Mouse (Mus musculus) neural tube, embryonic 13.5 days (tissue): ENCODE results near the gene Cxcr6. TPM values are rescaled to one million over a fixed set of nuclear protein-coding genes. Genes with fewer than 3 reads are reported as not detected.

Source experiments
- ATAC-seq: fragments of 200-750 bp; cut with Nextera tagmentation; 2 replicates; pipeline ENCODE4 v1.8.0; 2017; ENCODE audit warnings: low read depth, mild to moderate bottlenecking, moderate TSS enrichment, moderate library complexity
- H3K27ac ChIP-seq: fragments of 300-500 bp; sonication (generic); replicated peaks from 2 replicates; pipeline ENCODE4 v1.5.1; 2015; ENCODE audit warnings: moderate library complexity, mild to moderate bottlenecking, inconsistent platforms
- H3K27me3 ChIP-seq: fragments of 300-500 bp; sonication (generic); 2 replicates; pipeline ENCODE4 v1.6.1; 2015; ENCODE audit warnings: mild to moderate bottlenecking, inconsistent platforms
- H3K36me3 ChIP-seq: fragments of 300-500 bp; sonication (generic); 2 replicates; pipeline ENCODE4 v1.6.1; 2015; ENCODE audit warnings: mild to moderate bottlenecking, inconsistent platforms
- H3K4me1 ChIP-seq: fragments of 300-500 bp; sonication (generic); replicated peaks from 2 replicates; pipeline ENCODE4 v1.6.1; 2015; ENCODE audit warnings: inconsistent platforms
- H3K4me2 ChIP-seq: fragments of 300-500 bp; sonication (generic); 2 replicates; pipeline ENCODE4 v1.6.1; 2015; ENCODE audit warnings: inconsistent platforms, mild to moderate bottlenecking, moderate library complexity
- H3K4me3 ChIP-seq: fragments of 300-500 bp; sonication (generic); 2 replicates; pipeline ENCODE4 v1.5.1; 2015; ENCODE audit warnings: mild to moderate bottlenecking, inconsistent platforms
- H3K9ac ChIP-seq: fragments of 300-500 bp; sonication (generic); 2 replicates; pipeline ENCODE4 v1.6.1; 2015; ENCODE audit warnings: moderate library complexity, mild to moderate bottlenecking, inconsistent platforms
- H3K9me3 ChIP-seq: fragments of 300-500 bp; sonication (generic); 2 replicates; pipeline ENCODE4 v1.6.1; 2016; ENCODE audit warnings: inconsistent platforms
- WGBS: fragments of 180-500 bp; shearing (Covaris S2); methylation state at CpG from one replicate; pipeline ENCODE4 v1.1.7; 2015; 5-methylcytosine and 5-hydroxymethylcytosine counted together
- polyA plus RNA-seq: library from polyadenylated mRNA; unstranded; fragments of >200 nt; fragmentation: Nextera tagmentation; extraction: Ambion mirVana; gene quantifications from 2 replicates; pipeline ENCODE4 v1.2.1, GENCODE M21; 2015

The Cxcr6 gene
- polyA plus RNA-seq, 1 experiment from 2014 or later, result 0.20 TPM

- ATAC-seq, result no peak
- no peak overlapping the region for H3K4me3 ChIP-seq
- no peak overlapping the region for H3K4me2 ChIP-seq
- H3K4me1 ChIP-seq, result no peaks in the 10 kb centered on the region
- H3K9ac ChIP-seq, result no peak overlapping the region
- H3K9me3 ChIP-seq, result no peaks in the 10 kb centered on the region
- H3K36me3 ChIP-seq, result peaks cover 53% of the 10 kb centered on the region
- no peak overlapping the region for H3K27ac ChIP-seq
- no peaks in the 10 kb centered on the region for H3K27me3 ChIP-seq
- WGBS, result 69% methylated on average over 3 of the region's 3 CpGs
Measured at GRCm38 (mm10) chr9:123796174-123796573, 10.1 kb upstream of the Cxcr6 start.

DNA sequence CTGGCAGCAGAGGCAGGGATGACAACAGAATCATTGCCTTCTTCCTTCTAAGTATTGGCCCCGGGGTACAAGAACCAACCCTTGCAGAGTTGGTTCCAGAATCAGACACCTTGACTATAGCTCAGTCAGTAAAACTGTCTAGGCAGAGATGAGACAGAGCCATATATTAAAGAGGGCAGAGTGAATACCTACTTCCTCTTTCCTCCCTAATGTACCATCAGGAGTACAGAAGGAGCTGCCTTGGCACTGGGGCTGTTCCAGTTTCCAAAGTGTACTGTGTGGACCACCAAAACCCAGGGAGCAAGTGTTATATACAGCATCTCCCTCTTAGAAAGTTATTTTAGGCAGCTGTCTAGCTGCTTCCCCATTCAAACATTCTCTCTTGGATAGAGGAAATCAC, 4.7 kb upstream of the Cxcr6 start:
- Histone ChIP-seq H3K27me3 (no peaks in the 10 kb centered on the region), H3K9me3 (no peaks in the 10 kb centered on the region), H3K4me1 (no peaks in the 10 kb centered on the region), H3K27ac (no peak overlapping the region), H3K9ac (no peak overlapping the region), H3K4me3 (no peak overlapping the region), H3K4me2 (no peak overlapping the region), H3K36me3 (peaks cover 30% of the 10 kb centered on the region; the same call in 1 of the 2 replicates)
- WGBS, result 94% methylated on average over 1 of the region's 1 CpGs
- ATAC-seq, result no peak

DNA sequence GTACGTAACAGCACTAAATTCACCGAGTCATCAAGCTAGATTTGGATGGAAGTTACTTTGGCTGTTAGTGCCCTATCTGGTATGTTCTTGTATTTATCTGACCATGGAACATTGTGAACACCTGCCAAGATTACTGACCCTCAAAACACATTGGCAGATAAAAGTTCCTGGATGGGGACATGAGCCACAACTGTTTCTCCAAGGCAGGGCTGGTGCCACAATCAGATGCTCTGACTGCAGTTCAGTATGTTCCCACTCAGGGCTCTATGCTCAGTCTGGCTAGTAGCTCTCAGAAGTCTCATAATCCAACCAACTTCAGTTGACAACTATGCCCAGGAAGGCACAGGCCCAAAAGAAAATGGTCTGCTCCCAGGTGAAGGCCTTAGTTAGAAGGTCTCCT, 3.9 kb upstream of the Cxcr6 start:
- H3K4me1 ChIP-seq, result no peaks in the 10 kb centered on the region
- no peak overlapping the region for H3K9ac ChIP-seq
- no peaks in the 10 kb centered on the region for H3K9me3 ChIP-seq
- H3K4me2 ChIP-seq, result no peak overlapping the region
- no peak overlapping the region for H3K27ac ChIP-seq
- peaks cover 22% of the 10 kb centered on the region; the same call in 1 of the 2 replicates for H3K36me3 ChIP-seq
- H3K4me3 ChIP-seq, result no peak overlapping the region
- no peak for ATAC-seq
- WGBS, result 95% methylated on average over 2 of the region's 2 CpGs
- no peaks in the 10 kb centered on the region for H3K27me3 ChIP-seq

DNA sequence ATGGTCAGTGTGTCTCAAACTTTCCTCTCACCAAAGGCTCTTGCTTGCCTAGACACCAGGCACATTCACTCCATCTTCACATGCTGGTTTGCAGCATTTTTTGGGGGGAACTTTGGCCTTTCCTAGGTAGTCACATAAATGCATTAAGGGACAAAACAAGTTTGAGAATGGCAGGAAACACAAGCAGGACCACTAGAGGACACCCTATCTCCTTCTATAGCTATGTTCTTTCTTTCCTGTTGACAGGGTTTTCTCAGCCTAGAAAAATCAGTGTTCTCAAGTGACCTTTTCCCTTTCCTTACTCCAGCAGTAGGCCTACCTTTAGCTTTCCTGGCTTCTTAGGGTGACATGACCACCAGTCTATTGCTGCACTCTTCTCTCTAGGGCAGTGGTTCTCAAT, 3.4 kb upstream of the Cxcr6 start:
- H3K36me3 ChIP-seq, result peaks cover 18% of the 10 kb centered on the region; the same call in 1 of the 2 replicates
- ATAC-seq, result no peak
- H3K4me3 ChIP-seq, result no peak overlapping the region
- H3K4me1 ChIP-seq, result no peaks in the 10 kb centered on the region
- H3K9ac ChIP-seq, result no peak overlapping the region
- H3K4me2 ChIP-seq, result no peak overlapping the region
- no peaks in the 10 kb centered on the region for H3K27me3 ChIP-seq
- H3K27ac ChIP-seq, result no peak overlapping the region
- H3K9me3 ChIP-seq, result no peaks in the 10 kb centered on the region

- H3K4me1 ChIP-seq, result no peaks in the 10 kb centered on the region
- H3K36me3 ChIP-seq, result peaks cover 15% of the 10 kb centered on the region; the same call in 1 of the 2 replicates
- H3K27me3 ChIP-seq, result no peaks in the 10 kb centered on the region
- 95% methylated on average over 2 of the region's 2 CpGs for WGBS
- no peak overlapping the region for H3K27ac ChIP-seq
- H3K9ac ChIP-seq, result no peak overlapping the region
- ATAC-seq, result no peak
- H3K4me3 ChIP-seq, result no peak overlapping the region
- no peak overlapping the region for H3K4me2 ChIP-seq
- no peaks in the 10 kb centered on the region for H3K9me3 ChIP-seq
Measured at GRCm38 (mm10) chr9:123805241-123805640, 1.0 kb upstream of the Cxcr6 start.

GRCm38 (mm10) chr9:123808583-123808982, 2.3 kb downstream of the Cxcr6 start:
- Histone ChIP-seq H3K4me2 (no peak overlapping the region), H3K4me1 (no peaks in the 10 kb centered on the region), H3K36me3 (peaks cover 14% of the 10 kb centered on the region), H3K27ac (no peak overlapping the region), H3K4me3 (no peak overlapping the region), H3K27me3 (no peaks in the 10 kb centered on the region), H3K9ac (no peak overlapping the region), H3K9me3 (no peaks in the 10 kb centered on the region)
- 77% methylated on average over 7 of the region's 7 CpGs for WGBS
- ATAC-seq, result no peak

DNA sequence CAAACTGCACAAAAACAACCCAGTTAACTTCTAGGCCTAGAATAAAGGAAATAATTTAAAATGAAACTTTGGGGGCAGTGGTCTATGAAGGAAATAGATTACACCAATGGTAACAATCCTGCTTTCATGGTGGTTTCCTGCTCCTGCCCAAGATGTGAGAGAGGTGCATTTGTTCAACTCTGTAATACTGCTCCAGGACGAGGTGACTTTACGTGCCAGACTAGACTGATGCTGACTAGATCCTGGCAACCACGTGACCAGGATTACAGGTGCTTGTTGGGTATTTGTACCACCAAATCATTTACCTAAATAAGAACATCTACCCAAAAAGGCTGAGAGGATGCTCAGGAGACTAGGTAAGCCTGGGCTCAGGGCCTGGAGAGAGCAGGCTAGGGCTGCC, 5.6 kb downstream of the Cxcr6 start:
- Histone ChIP-seq H3K9ac (no peak overlapping the region), H3K4me3 (no peak overlapping the region), H3K27me3 (no peaks in the 10 kb centered on the region), H3K27ac (no peak overlapping the region), H3K4me1 (no peaks in the 10 kb centered on the region), H3K4me2 (no peak overlapping the region), H3K9me3 (no peaks in the 10 kb centered on the region), H3K36me3 (peaks cover 26% of the 10 kb centered on the region)
- no peak for ATAC-seq
- WGBS, result 97% methylated on average over 3 of the region's 3 CpGs

DNA sequence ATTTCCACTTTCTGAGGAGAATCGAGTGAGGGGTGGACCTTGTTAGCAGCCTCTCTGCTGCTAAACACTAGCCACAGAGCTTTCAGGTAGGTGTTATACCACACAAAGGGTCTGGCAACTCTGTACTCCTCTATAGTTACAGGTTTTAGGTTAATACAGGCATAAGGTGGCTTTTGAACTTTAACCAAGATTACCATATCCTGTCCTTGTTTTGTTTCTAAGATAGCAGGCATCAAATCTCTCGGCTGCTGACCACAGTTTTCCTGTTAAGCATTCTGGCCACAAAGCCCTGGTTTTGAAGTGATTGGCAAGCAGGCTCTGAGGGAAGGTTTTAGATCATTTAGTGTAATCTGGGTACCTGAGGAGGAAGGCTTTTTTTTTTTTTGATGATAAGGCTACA, 8.1 kb downstream of the Cxcr6 start:
- Histone ChIP-seq H3K27ac (no peak overlapping the region), H3K27me3 (no peaks in the 10 kb centered on the region), H3K9ac (no peak overlapping the region), H3K4me3 (no peak overlapping the region), H3K9me3 (no peaks in the 10 kb centered on the region), H3K4me2 (no peak overlapping the region), H3K4me1 (no peaks in the 10 kb centered on the region), H3K36me3 (peaks cover 32% of the 10 kb centered on the region)
- ATAC-seq, result no peak
- WGBS, result 71% methylated on average over 2 of the region's 2 CpGs

DNA sequence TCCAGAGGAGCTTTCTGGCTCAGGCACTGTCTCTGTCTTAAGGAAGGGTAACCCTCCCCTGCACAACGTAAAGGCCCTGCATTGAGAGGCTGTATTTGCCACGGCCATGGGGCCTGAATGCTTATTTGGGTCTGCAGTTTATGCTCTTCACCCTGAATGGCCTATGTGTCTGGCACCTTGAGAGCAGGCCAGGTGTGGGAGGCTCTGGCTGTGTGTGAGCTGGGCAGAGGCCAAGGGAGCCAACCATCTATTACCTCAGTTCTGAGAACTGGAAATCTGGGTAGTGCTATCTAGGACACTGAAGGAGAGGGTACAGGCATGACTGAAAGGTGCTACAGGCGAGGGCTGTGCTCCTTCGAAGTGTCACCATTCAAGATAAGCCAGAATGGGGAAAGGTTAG, 8.5 kb downstream of the Cxcr6 start:
- no peak for ATAC-seq
- Histone ChIP-seq H3K4me1 (no peaks in the 10 kb centered on the region), H3K36me3 (peaks cover 32% of the 10 kb centered on the region)

DNA sequence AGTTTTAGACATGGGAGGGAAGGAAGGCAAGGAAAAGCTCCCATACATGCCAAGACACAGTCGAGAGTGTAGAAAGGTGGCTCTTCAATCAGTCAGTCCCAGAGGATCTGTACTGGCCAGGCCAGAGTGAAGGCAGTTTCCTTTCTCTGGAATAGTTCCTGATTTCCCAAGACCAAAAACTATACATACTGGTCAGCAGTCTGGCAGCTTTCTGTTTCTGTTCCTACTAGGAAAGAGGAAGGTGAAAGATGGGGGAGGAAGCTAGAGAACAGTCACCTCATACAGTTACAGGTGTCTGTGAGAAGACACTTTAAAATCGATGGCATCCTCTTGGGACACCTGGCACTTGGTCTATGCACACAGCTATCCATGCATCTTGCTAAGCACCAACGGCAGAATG, 9.2 kb downstream of the Cxcr6 start:
- Histone ChIP-seq H3K27me3 (no peaks in the 10 kb centered on the region), H3K9me3 (no peaks in the 10 kb centered on the region), H3K4me2 (no peak overlapping the region), H3K9ac (no peak overlapping the region), H3K4me1 (no peaks in the 10 kb centered on the region), H3K36me3 (peaks cover 28% of the 10 kb centered on the region), H3K4me3 (no peak overlapping the region), H3K27ac (no peak overlapping the region)
- ATAC-seq, result no peak
- 89% methylated on average over 3 of the region's 3 CpGs for WGBS

More for the DNA sequence above, 8.5 kb downstream of the Cxcr6 start:
- no peak overlapping the region for H3K9ac ChIP-seq
- H3K4me2 ChIP-seq, result no peak overlapping the region
- H3K27me3 ChIP-seq, result no peaks in the 10 kb centered on the region
- 83% methylated on average over 4 of the region's 4 CpGs for WGBS
- H3K9me3 ChIP-seq, result no peaks in the 10 kb centered on the region
- no peak overlapping the region for H3K27ac ChIP-seq
- H3K4me3 ChIP-seq, result no peak overlapping the region

- no peaks in the 10 kb centered on the region for H3K9me3 ChIP-seq
- H3K4me3 ChIP-seq, result no peak overlapping the region
- no peak overlapping the region for H3K4me2 ChIP-seq
- no peak overlapping the region for H3K27ac ChIP-seq
- WGBS, result 93% methylated on average over 1 of the region's 1 CpGs
- no peaks in the 10 kb centered on the region for H3K27me3 ChIP-seq
- H3K4me1 ChIP-seq, result no peaks in the 10 kb centered on the region
- peaks cover 26% of the 10 kb centered on the region for H3K36me3 ChIP-seq
- ATAC-seq, result no peak
- no peak overlapping the region for H3K9ac ChIP-seq
Measured at GRCm38 (mm10) chr9:123815996-123816395, 9.7 kb downstream of the Cxcr6 start.

- Histone ChIP-seq H3K9ac (no peak overlapping the region), H3K4me3 (no peak overlapping the region), H3K4me2 (no peak overlapping the region), H3K36me3 (peaks cover 44% of the 10 kb centered on the region), H3K9me3 (no peaks in the 10 kb centered on the region), H3K27me3 (no peaks in the 10 kb centered on the region), H3K27ac (no peak overlapping the region), H3K4me1 (no peaks in the 10 kb centered on the region)
- no peak for ATAC-seq
- WGBS, result 92% methylated on average over 2 of the region's 2 CpGs
Measured at GRCm38 (mm10) chr9:123818601-123819000, 12.3 kb downstream of the Cxcr6 start.

DNA sequence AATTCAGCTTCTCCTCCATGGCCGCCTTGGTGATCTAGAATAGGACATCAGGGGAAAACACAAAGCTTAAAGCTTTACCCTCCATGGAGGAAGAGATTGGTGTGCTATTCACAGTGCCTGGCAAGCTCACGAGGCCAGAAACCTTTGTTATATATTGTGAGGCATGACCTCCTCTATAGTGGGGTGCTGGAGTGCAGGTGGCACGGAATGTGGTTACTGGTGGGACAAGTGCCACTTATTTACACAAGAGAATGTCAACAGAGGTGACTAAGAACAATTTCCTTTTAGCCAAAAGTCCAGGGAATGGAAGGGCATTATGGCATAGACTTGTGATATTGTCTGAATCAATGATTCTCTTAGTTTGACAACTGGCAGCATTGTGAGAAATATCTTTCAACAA, 20.4 kb downstream of the Cxcr6 start:
- ATAC-seq, result no peak
- Histone ChIP-seq H3K36me3 (peaks cover 80% of the 10 kb centered on the region), H3K9ac (no peak overlapping the region), H3K4me3 (no peak overlapping the region), H3K4me1 (no peaks in the 10 kb centered on the region), H3K9me3 (no peaks in the 10 kb centered on the region), H3K27ac (no peak overlapping the region), H3K27me3 (no peaks in the 10 kb centered on the region), H3K4me2 (no peak overlapping the region)
- 93% methylated on average over 3 of the region's 3 CpGs for WGBS
